Mouse (Mus musculus) kidney, postnatal 14 days (tissue): ENCODE data around the gene Usp37.
"Not testable (repeated sequence)": the region's sequence is repeated elsewhere in the genome, so short reads cannot be mapped to it uniquely, and the experiment has no call there.

Experiments
- DNase-seq: peaks from one replicate; pipeline ENCODE4 v3.0.0; 2022; ENCODE audit warnings: mixed read lengths

The Usp37 gene

GRCm38 (mm10) chr1:74544184-74544583 is at the start of gene Usp37:
Gene Usp37 (minus strand): TSS chr1:74544284.
- DNase-seq: no peak

GRCm38 (mm10) chr1:74587773-74588445 is 43.8 kb upstream of the Usp37 start, which contains the start of the genes Zfp142 and Bcs1l:
Gene Zfp142 (minus strand): TSS chr1:74588246.
Gene Bcs1l (plus strand): TSS chr1:74588289.
- DNase-seq: peak; percentile 99

GRCm38 (mm10) chr1:74587233-74587772 is 43.2 kb upstream of the Usp37 start:
- no peak for DNase-seq

GRCm38 (mm10) chr1:74584616-74585398 is 40.7 kb upstream of the Usp37 start:
- DNase-seq: no peak

GRCm38 (mm10) chr1:74582621-74583020 is 38.5 kb upstream of the Usp37 start:
- DNase-seq: no peak

GRCm38 (mm10) chr1:74569739-74570719 is 25.9 kb upstream of the Usp37 start:
- DNase-seq: no peak

GRCm38 (mm10) chr1:74565834-74566233 is 21.8 kb upstream of the Usp37 start:
- DNase-seq: no peak

GRCm38 (mm10) chr1:74559061-74559460 is 15.0 kb upstream of the Usp37 start:
- DNase-seq: no peak

- peak; percentile 30 for DNase-seq
These were observed 1.6 kb downstream of the Usp37 start, which contains the start of gene Plcd4 for GRCm38 (mm10) chr1:74542451-74542961. Gene Plcd4 (plus strand): TSS chr1:74542888.

GRCm38 (mm10) chr1:74538650-74539049 is 5.4 kb downstream of the Usp37 start:
- no peak for DNase-seq

GRCm38 (mm10) chr1:74528589-74528988 is 15.5 kb downstream of the Usp37 start:
- DNase-seq: peak; percentile 12

- DNase-seq: no peak
These were observed 19.3 kb downstream of the Usp37 start for GRCm38 (mm10) chr1:74524746-74525145.

- no peak for DNase-seq
These were observed 24.2 kb downstream of the Usp37 start for GRCm38 (mm10) chr1:74519875-74520274.

- not testable (repeated sequence) for DNase-seq
These were observed 31.1 kb downstream of the Usp37 start for GRCm38 (mm10) chr1:74512999-74513398.

GRCm38 (mm10) chr1:74511306-74511705 is 32.8 kb downstream of the Usp37 start:
- DNase-seq: no peak

- no peak for DNase-seq
These were observed 36.3 kb downstream of the Usp37 start for GRCm38 (mm10) chr1:74507780-74508179.

- DNase-seq: no peak
These were observed 37.6 kb downstream of the Usp37 start for GRCm38 (mm10) chr1:74506471-74506881.

- peak; percentile 100 for DNase-seq
These were observed 38.2 kb downstream of the Usp37 start, which contains the start of gene Cnot9 for GRCm38 (mm10) chr1:74505721-74506464. Gene Cnot9 (plus strand): TSS chr1:74506058.

GRCm38 (mm10) chr1:74505393-74505720 is 38.7 kb downstream of the Usp37 start:
- no peak for DNase-seq

GRCm38 (mm10) chr1:74501106-74501505 is 43.0 kb downstream of the Usp37 start:
- DNase-seq: no peak

- no peak for DNase-seq
These were observed 58.3 kb downstream of the Usp37 start for GRCm38 (mm10) chr1:74485792-74486191.
